In the genomic region with DNA sequence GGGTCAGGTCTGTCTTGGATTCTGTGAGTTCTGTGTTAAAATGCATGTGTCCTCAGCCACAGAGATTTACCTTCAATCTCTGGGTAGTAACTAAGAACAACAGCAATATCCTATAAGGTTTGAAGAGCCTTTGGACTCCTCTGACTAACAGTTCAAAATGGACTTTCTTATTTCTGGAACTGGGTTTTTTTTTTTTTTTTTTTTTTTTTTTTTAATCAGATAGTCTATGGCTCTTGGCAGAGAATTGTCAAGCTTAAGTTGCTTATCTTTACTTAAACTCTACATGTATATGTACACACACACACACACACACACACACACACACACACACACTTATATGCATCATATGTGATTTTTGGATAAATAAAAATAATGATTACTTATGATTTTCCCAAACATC, we compare ENCODE assay signal across 35 mouse cellular contexts.
"Had no signal": no experiment of that assay in that cellular context is flagged by ENCODE, and none has a peak within 500 bp of the region (broad histone marks: within the 10 kb centered on the region; RNA-seq: fewer than 3 reads in every experiment).

No protein-coding gene starts in this region.

- H3K4me2 ChIP-seq: heart, embryonic 11.5 days; heart, embryonic 12.5 days; heart, embryonic 13.5 days; heart, embryonic 15.5 days; hindbrain, embryonic 12.5 days; hindbrain, embryonic 13.5 days; hindbrain, embryonic 14.5 days; hindbrain, embryonic 15.5 days; intestine, embryonic 15.5 days; kidney, embryonic 15.5 days had no signal

- DNase-seq: heart, postnatal 10 days; heart, postnatal 14 days; heart, postnatal 36 days; heart, postnatal 4 days; kidney, adult 11 months; kidney, adult 18-20 months; kidney, adult 2 months; kidney, adult 8-10 months; kidney, adult 9 months; kidney, postnatal 10 days; kidney, postnatal 14 days; kidney, postnatal 25 days; kidney, postnatal 36 days; kidney, postnatal 4 days; layer of hippocampus, adult 9-11 months; layer of hippocampus, postnatal 36 days had no signal

- H3K9ac ChIP-seq: heart, embryonic 12.5 days; heart, embryonic 13.5 days; heart, embryonic 15.5 days; hindbrain, embryonic 12.5 days; hindbrain, embryonic 13.5 days; hindbrain, embryonic 14.5 days; hindbrain, embryonic 15.5 days; intestine, embryonic 15.5 days; kidney, embryonic 15.5 days had no signal

- ATAC-seq: hindbrain, embryonic 16.5 days; hindbrain, postnatal 0 days; inflammation-experienced regulatory T-cells, adult 6 months; intestine, embryonic 15.5 days; intestine, postnatal 0 days had no signal

- H3K27ac ChIP-seq: heart, embryonic 10.5 days; heart, embryonic 13.5 days; heart, embryonic 15.5 days; hindbrain, embryonic 10.5 days; hindbrain, embryonic 12.5 days; hindbrain, embryonic 13.5 days; hindbrain, embryonic 14.5 days; hindbrain, embryonic 15.5 days; hindbrain, postnatal 0 days; intestine, embryonic 15.5 days; kidney, embryonic 15.5 days; kidney, postnatal 0 days; layer of hippocampus, adult 2 months; left cerebral cortex, adult 2 months had no signal

- H3K9me3 ChIP-seq: heart, embryonic 10.5 days; heart, embryonic 12.5 days; heart, embryonic 13.5 days; heart, embryonic 15.5 days; hindbrain, embryonic 10.5 days; hindbrain, embryonic 12.5 days; hindbrain, embryonic 13.5 days; hindbrain, embryonic 15.5 days; intestine, embryonic 15.5 days; kidney, embryonic 15.5 days had no signal

- H3K27me3 ChIP-seq: heart, embryonic 12.5 days; heart, embryonic 13.5 days; heart, embryonic 15.5 days; hindbrain, embryonic 12.5 days; intestine, embryonic 15.5 days; kidney, embryonic 15.5 days had no signal

- H3K4me3 ChIP-seq: heart, embryonic 10.5 days; heart, embryonic 12.5 days; heart, embryonic 13.5 days; heart, embryonic 15.5 days; hindbrain, embryonic 10.5 days; hindbrain, embryonic 12.5 days; hindbrain, embryonic 13.5 days; hindbrain, embryonic 15.5 days; intestine, embryonic 15.5 days; kidney, embryonic 15.5 days; layer of hippocampus, adult 2 months; left cerebral cortex, adult 2 months had no signal

- H3K36me3 ChIP-seq: heart, embryonic 10.5 days; heart, embryonic 12.5 days; heart, embryonic 13.5 days; heart, embryonic 15.5 days; hindbrain, embryonic 10.5 days; hindbrain, embryonic 12.5 days; hindbrain, embryonic 13.5 days; hindbrain, embryonic 15.5 days; intestine, embryonic 15.5 days; kidney, embryonic 15.5 days had no signal
